Mouse (Mus musculus) megakaryocyte, embryonic 14.5 days (primary cell): ENCODE data around the gene Mdh1.

Experiments used
- FLI1 ChIP-seq: IDR thresholded peaks from 2 replicates; pipeline ENCODE4 v1.6.1; 2012; ENCODE audit warnings: low read length, inconsistent platforms, mixed read lengths
- GATA1 ChIP-seq: IDR thresholded peaks from 3 replicates; pipeline ENCODE4 v1.6.1; 2012; ENCODE audit warnings: mixed read lengths, low read length, inconsistent platforms, borderline replicate concordance

DNA sequence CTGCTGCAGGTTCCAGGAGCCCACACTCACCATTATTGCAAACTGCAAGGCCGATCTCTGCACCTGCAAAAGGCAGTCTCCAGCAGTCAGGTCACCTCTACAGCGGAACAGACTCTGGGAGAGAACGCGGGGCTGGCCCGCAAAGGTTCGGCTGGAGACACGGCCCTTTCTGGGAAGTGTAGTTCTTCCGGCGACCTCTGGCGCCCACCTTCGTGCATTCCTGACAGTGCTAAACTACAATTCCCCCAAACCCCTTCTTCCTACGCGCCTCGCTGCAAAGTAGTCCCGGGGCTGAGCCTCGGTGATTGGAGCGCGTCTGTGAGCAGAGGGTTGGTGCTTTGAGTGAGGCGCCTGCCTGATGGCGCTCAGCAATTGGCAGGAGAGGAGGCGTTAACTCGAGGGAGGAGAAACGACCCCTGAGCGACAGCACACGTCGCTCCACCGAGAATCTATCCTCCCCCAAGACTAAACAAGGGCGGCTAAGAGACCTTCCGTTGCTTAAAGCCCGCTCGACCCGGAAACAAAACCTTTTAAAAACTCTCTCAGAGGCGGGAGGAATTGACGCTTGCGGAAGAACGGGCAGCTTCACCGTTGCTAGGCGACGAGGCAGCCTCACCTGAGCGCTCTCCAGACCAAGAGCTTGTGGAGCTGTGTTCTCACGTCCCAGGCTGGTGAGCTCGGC lies at the start of gene Mdh1, which contains the start of gene Wdpcp:
- no peak for TF ChIP-seq GATA1
- no peak for TF ChIP-seq FLI1
